Mouse (Mus musculus): Measurements from ENCODE around the gene Ppp1r10. TPM values are rescaled to one million over a fixed set of nuclear protein-coding genes. Genes with fewer than 3 reads are reported as not detected.

The Ppp1r10 gene
- total RNA-seq, 2 experiments from 2014 or later, result 82.4 to 157 TPM

Other genes with a start within 250 kb of the Ppp1r10 start
- gene Vars2, start 248.8 kb upstream of the Ppp1r10 start, total RNA-seq (2015), result 2.1 and 5.3 TPM in 2 replicates
- gene Vars2, start 248.8 kb upstream of the Ppp1r10 start, total RNA-seq (2017), result 3.3 and 16.9 TPM in 2 replicates
- 13.4 and 15.1 TPM in 2 replicates for gene Gtf2h4, start 242.7 kb upstream of the Ppp1r10 start, total RNA-seq (2015)
- 10.6 and 14.9 TPM in 2 replicates for gene Gtf2h4, start 242.7 kb upstream of the Ppp1r10 start, total RNA-seq (2017)
- 0.91 and 1.0 TPM in 2 replicates for gene Ddr1, start 211.8 kb upstream of the Ppp1r10 start, total RNA-seq (2015)
- 0.49 and 1.0 TPM in 2 replicates for gene Ddr1, start 211.8 kb upstream of the Ppp1r10 start, total RNA-seq (2017)
- gene Ier3, start 94.8 kb upstream of the Ppp1r10 start, total RNA-seq (2015), result 21.1 and 22.8 TPM in 2 replicates
- gene Ier3, start 94.8 kb upstream of the Ppp1r10 start, total RNA-seq (2017), result 15.7 and 20.5 TPM in 2 replicates
- 73.5 and 95.0 TPM in 2 replicates for gene Flot1, start 93.2 kb upstream of the Ppp1r10 start, total RNA-seq (2015)
- gene Flot1, start 93.2 kb upstream of the Ppp1r10 start, total RNA-seq (2017), result 124 and 127 TPM in 2 replicates
- gene Tubb5, start 78.1 kb upstream of the Ppp1r10 start, total RNA-seq (2015), result 649 TPM in 2 replicates
- 751 and 811 TPM in 2 replicates for gene Tubb5, start 78.1 kb upstream of the Ppp1r10 start, total RNA-seq (2017)
- 37.6 and 62.8 TPM in 2 replicates for gene Mdc1, start 74.9 kb upstream of the Ppp1r10 start, total RNA-seq (2015)
- gene Mdc1, start 74.9 kb upstream of the Ppp1r10 start, total RNA-seq (2017), result 17.3 and 18.6 TPM in 2 replicates
- gene Nrm, start 55.1 kb upstream of the Ppp1r10 start, total RNA-seq (2015), result 88.5 and 114 TPM in 2 replicates
- 80.1 and 82.8 TPM in 2 replicates for gene Nrm, start 55.1 kb upstream of the Ppp1r10 start, total RNA-seq (2017)
- 153 and 167 TPM in 2 replicates for gene Ppp1r18, start 50.8 kb upstream of the Ppp1r10 start, total RNA-seq (2015)
- 64.0 and 78.1 TPM in 2 replicates for gene Ppp1r18, start 50.8 kb upstream of the Ppp1r10 start, total RNA-seq (2017)
- gene Dhx16, start 36.6 kb upstream of the Ppp1r10 start, total RNA-seq (2015), result 87.6 and 118 TPM in 2 replicates
- gene Dhx16, start 36.6 kb upstream of the Ppp1r10 start, total RNA-seq (2017), result 65.9 and 72.8 TPM in 2 replicates
- 28.4 and 31.8 TPM in 2 replicates for gene 2310061I04Rik, start 19.0 kb upstream of the Ppp1r10 start, total RNA-seq (2015)
- gene 2310061I04Rik, start 19.0 kb upstream of the Ppp1r10 start, total RNA-seq (2017), result 3.5 and 9.8 TPM in 2 replicates
- gene Atat1, start 6.4 kb upstream of the Ppp1r10 start, total RNA-seq (2015), result 8.7 and 10.1 TPM in 2 replicates
- 5.2 and 7.6 TPM in 2 replicates for gene Atat1, start 6.4 kb upstream of the Ppp1r10 start, total RNA-seq (2017)
- gene Mrps18b, start within 50 bp of the Ppp1r10 start, total RNA-seq (2015), result 29.2 and 35.9 TPM in 2 replicates
- 25.0 and 28.9 TPM in 2 replicates for gene Mrps18b, start within 50 bp of the Ppp1r10 start, total RNA-seq (2017)
- 31.8 and 32.7 TPM in 2 replicates for gene Abcf1, start 53.3 kb downstream of the Ppp1r10 start, total RNA-seq (2015)
- gene Abcf1, start 53.3 kb downstream of the Ppp1r10 start, total RNA-seq (2017), result 101 and 128 TPM in 2 replicates
- gene Gnl1, start 63.4 kb downstream of the Ppp1r10 start, total RNA-seq (2015), result 5.0 and 6.4 TPM in 2 replicates
- 11.3 and 13.9 TPM in 2 replicates for gene Gnl1, start 63.4 kb downstream of the Ppp1r10 start, total RNA-seq (2017)
- gene Prr3, start 63.8 kb downstream of the Ppp1r10 start, total RNA-seq (2015), result 7.5 and 8.9 TPM in 2 replicates
- 2.8 and 8.5 TPM in 2 replicates for gene Prr3, start 63.8 kb downstream of the Ppp1r10 start, total RNA-seq (2017)
- 19.5 and 20.8 TPM in 2 replicates for gene H2-T24, start 104.1 kb downstream of the Ppp1r10 start, total RNA-seq (2015)
- 85.4 and 88.2 TPM in 2 replicates for gene H2-T24, start 104.1 kb downstream of the Ppp1r10 start, total RNA-seq (2017)
- gene H2-T23, start 116.4 kb downstream of the Ppp1r10 start, total RNA-seq (2015), result 211 and 216 TPM in 2 replicates
- gene H2-T23, start 116.4 kb downstream of the Ppp1r10 start, total RNA-seq (2017), result 185 and 224 TPM in 2 replicates
- 43.2 and 44.4 TPM in 2 replicates for gene H2-T22, start 126.3 kb downstream of the Ppp1r10 start, total RNA-seq (2015)
- gene H2-T22, start 126.3 kb downstream of the Ppp1r10 start, total RNA-seq (2017), result 51.9 and 56.1 TPM in 2 replicates
- not detected in 2 replicates for gene Gm6034, start 126.5 kb downstream of the Ppp1r10 start, total RNA-seq (2015)
- not detected in 2 replicates for gene Gm6034, start 126.5 kb downstream of the Ppp1r10 start, total RNA-seq (2017)
- not detected in 2 replicates for gene Gm11127, start 141.9 kb downstream of the Ppp1r10 start, total RNA-seq (2015)
- gene Gm11127, start 141.9 kb downstream of the Ppp1r10 start, total RNA-seq (2017), result not detected in 2 replicates
- 0.62 TPM in 1 of 2 replicates, not detected in the other for gene Gm19684, start 205.2 kb downstream of the Ppp1r10 start, total RNA-seq (2015)
- 0.12 and 0.15 TPM in 2 replicates for gene Gm19684, start 205.2 kb downstream of the Ppp1r10 start, total RNA-seq (2017)
- not detected in 2 replicates for gene Gm7030, start 213.0 kb downstream of the Ppp1r10 start, total RNA-seq (2015)
- gene Gm7030, start 213.0 kb downstream of the Ppp1r10 start, total RNA-seq (2017), result not detected in 2 replicates